Mouse (Mus musculus) right cerebral cortex, postnatal 14 days (tissue): ENCODE measurements at regions not wholly inside any gene's neighbourhood (a gene's known extent, or its start where the extent isn't known, plus 50 kb on each side); places are given as distances from the start of the nearest gene placed in this dataset.
"Not testable (repeated sequence)": the region's sequence is repeated elsewhere in the genome, so short reads cannot be mapped to it uniquely, and the experiment has no call there.

Experiments used
- DNase-seq: peaks from one replicate; pipeline ENCODE4 v3.0.0; 2022

- no peak for DNase-seq
Measured at GRCm38 (mm10) chr4:7913191-7913590, 325.6 kb downstream of the Car8 start.

- DNase-seq: no peak
Measured at GRCm38 (mm10) chr4:7912675-7913074, 326.2 kb downstream of the Car8 start.

- DNase-seq: no peak
Measured at GRCm38 (mm10) chr4:7903130-7903529, 335.7 kb downstream of the Car8 start.

GRCm38 (mm10) chr4:7894914-7895313 is 343.9 kb downstream of the Car8 start:
- no peak for DNase-seq

- no peak for DNase-seq
Measured at GRCm38 (mm10) chr4:7891128-7891527, 347.7 kb downstream of the Car8 start.

GRCm38 (mm10) chr4:7854518-7854917 is 384.3 kb downstream of the Car8 start:
- DNase-seq: no peak

- peak; percentile 31 for DNase-seq
Measured at GRCm38 (mm10) chr4:7853121-7853782, 385.6 kb downstream of the Car8 start.

- DNase-seq: no peak
Measured at GRCm38 (mm10) chr4:7852006-7852615, 386.7 kb downstream of the Car8 start.

GRCm38 (mm10) chr4:7847411-7847810 is 391.4 kb downstream of the Car8 start:
- no peak for DNase-seq

- no peak for DNase-seq
Measured at GRCm38 (mm10) chr4:7829126-7829525, 409.7 kb downstream of the Car8 start.

GRCm38 (mm10) chr4:7819847-7820246 is 419.0 kb downstream of the Car8 start:
- no peak for DNase-seq

- DNase-seq: not testable (repeated sequence)
Measured at GRCm38 (mm10) chr4:7777761-7778160, 461.1 kb downstream of the Car8 start.

GRCm38 (mm10) chr4:7755473-7755872 is 483.4 kb downstream of the Car8 start:
- no peak for DNase-seq

- no peak for DNase-seq
Measured at GRCm38 (mm10) chr4:7753931-7754330, 484.9 kb downstream of the Car8 start.

GRCm38 (mm10) chr4:7751208-7751607 is 487.6 kb downstream of the Car8 start:
- DNase-seq: no peak

GRCm38 (mm10) chr4:7722893-7723292 is 515.9 kb downstream of the Car8 start:
- DNase-seq: no peak

- DNase-seq: no peak
Measured at GRCm38 (mm10) chr4:7688516-7688915, 550.3 kb downstream of the Car8 start.

- DNase-seq: no peak
Measured at GRCm38 (mm10) chr4:7687231-7687630, 551.6 kb downstream of the Car8 start.

GRCm38 (mm10) chr4:7670795-7671105 is 568.1 kb downstream of the Car8 start:
- DNase-seq: no peak

- no peak for DNase-seq
Measured at GRCm38 (mm10) chr4:7669992-7670794, 568.6 kb downstream of the Car8 start.

GRCm38 (mm10) chr4:7666935-7667594 is 571.8 kb downstream of the Car8 start:
- no peak for DNase-seq

- DNase-seq: no peak
Measured at GRCm38 (mm10) chr4:7642878-7643590, 595.8 kb downstream of the Car8 start.
